Mouse (Mus musculus) cortical plate, adult 2 months (tissue): ENCODE results near the gene Lhb. TPM values are rescaled to one million over a fixed set of nuclear protein-coding genes. Genes with fewer than 3 reads are reported as not detected.
"Not testable (repeated sequence)": the region's sequence is repeated elsewhere in the genome, so short reads cannot be mapped to it uniquely, and the experiment has no call there.

Experiments
- H3K27ac ChIP-seq: fragments of 200-500 bp; 2 replicates; pipeline ENCODE4 v1.5.1; 2012; ENCODE audit warnings: low read length, control low read depth, inconsistent platforms; ENCODE audit not compliant: insufficient read depth
- H3K4me1 ChIP-seq: fragments of 200-500 bp; 2 replicates; pipeline ENCODE4 v1.6.1; 2011; ENCODE audit warnings: low read length; ENCODE audit not compliant: control insufficient read depth, insufficient read depth
- H3K4me3 ChIP-seq: fragments of 200-500 bp; 2 replicates; pipeline ENCODE4 v1.5.1; 2011; ENCODE audit warnings: mild to moderate bottlenecking, low read length, control low read depth; ENCODE audit not compliant: insufficient read depth
- CTCF ChIP-seq: fragments of 200-500 bp; IDR thresholded peaks from 2 replicates; pipeline ENCODE4 v1.5.1; 2011; ENCODE audit warnings: mild to moderate bottlenecking, control low read depth, low read length; ENCODE audit not compliant: insufficient read depth; ENCODE audit errors: extremely low read depth
- POLR2A ChIP-seq: fragments of 200-500 bp; IDR thresholded peaks from 2 replicates; pipeline ENCODE4 v1.6.1; 2011; ENCODE audit warnings: mild to moderate bottlenecking, low read length, control low read depth; ENCODE audit not compliant: insufficient read depth; ENCODE audit errors: extremely low read depth
- polyA plus RNA-seq: library from polyadenylated mRNA; depleted of rRNA; stranded (reverse); fragments of >200 nt; gene quantifications from 2 replicates; pipeline ENCODE4 v1.2.3, GENCODE M21; 2012

The Lhb gene
- polyA plus RNA-seq, 1 experiment, result 0.17 TPM

DNA sequence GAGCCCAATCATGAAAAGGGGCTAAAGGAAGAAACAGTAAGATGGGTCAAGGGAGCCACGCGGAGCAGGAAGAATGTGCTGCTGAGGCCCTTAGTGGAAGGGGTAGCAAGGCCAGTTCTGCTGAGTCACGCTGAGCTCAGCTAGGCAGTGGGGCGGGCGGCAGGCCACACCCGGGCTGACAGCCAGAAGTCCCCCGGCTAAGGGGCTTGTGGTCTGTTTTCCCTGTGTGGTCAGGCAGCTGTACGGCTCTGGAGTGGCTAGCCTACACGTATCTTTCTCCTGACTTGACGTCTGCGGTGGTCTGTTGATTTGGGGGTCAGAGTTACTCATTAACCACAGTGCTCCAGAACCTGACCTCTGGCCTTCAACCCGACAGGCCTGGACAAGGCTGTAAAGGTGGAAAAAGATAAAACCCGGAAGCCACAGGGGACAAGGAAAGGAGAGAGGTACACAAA, 40.3 kb downstream of the Lhb start:
- Histone ChIP-seq H3K4me3 (no peak overlapping the region), H3K27ac (peak overlapping the region; percentile 94), H3K4me1 (peaks cover 12% of the 10 kb centered on the region)
- no peak for TF ChIP-seq CTCF
- 0 out of 2 replicates have a peak, but pooled peaks have one; percentile 37 for TF ChIP-seq POLR2A

DNA sequence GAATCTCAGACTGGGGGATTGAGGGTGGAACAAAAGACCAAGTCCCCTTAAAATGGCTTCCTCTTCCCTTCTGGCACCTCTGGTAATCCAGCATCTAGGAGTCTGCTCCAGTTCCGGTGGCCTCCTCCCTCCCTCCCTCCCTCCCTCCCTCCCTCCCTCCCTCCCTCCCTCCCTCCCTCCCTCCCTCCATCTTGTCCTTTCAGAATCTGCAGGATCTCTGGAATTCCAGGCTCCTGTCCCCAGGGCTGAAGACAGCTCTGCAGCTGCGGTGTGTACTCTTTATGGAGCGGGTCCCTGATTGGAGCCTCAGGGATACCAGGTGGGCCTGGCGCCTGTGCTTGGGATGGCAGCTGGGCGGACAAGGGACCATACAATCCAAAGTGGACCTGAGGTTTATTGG, 40.7 kb downstream of the Lhb start:
- Histone ChIP-seq H3K4me3 (no peak overlapping the region), H3K27ac (peak overlapping the region; percentile 94), H3K4me1 (peaks cover 13% of the 10 kb centered on the region)
- TF ChIP-seq POLR2A, result no peak
- TF ChIP-seq CTCF, result no peak

DNA sequence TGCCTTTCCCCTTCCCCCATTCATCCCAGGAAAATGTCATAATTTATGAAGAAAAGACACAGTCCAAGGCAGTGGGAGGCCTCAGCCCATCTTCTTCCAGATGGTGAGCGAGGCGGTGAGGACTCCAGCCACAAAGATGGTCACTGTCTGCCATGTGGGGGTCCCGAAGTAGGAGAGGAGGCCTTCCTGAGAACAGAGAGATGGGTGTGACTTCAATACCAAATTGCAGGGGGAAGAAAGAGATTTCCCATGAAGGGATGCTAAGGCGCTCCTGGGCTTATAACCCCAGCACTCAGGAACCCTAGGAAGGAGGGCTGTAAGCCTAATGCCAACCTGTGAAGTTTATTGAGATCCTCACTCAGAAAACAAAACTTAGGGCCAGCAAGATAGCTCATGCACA, 41.2 kb downstream of the Lhb start:
- no peak overlapping the region for H3K27ac ChIP-seq
- TF ChIP-seq CTCF (no peak), POLR2A (no peak)
- H3K4me1 ChIP-seq, result peaks cover 13% of the 10 kb centered on the region
- H3K4me3 ChIP-seq, result no peak overlapping the region

DNA sequence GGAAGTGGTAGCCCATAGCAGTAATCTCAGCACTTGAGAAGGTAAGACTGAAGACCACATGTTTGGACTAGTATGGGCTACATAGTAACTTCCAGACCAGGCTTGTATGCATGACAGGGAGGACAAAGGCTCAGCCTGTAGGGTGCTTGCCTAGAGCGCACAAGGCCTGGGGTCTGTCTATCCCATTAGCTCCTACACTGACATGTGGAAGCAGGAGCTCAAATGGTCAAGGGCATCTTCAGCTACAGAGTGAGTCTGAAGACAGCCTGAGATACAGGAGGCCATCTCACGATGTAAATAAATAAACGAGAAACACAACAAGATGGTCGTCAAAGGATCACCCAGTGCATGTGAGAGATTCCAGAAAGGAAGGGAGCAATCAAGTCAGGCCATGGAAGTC, 41.7 kb downstream of the Lhb start:
- Histone ChIP-seq H3K4me1 (peaks cover 11% of the 10 kb centered on the region), H3K27ac (no peak overlapping the region), H3K4me3 (no peak overlapping the region)
- no peak for TF ChIP-seq CTCF
- TF ChIP-seq POLR2A, result no peak

DNA sequence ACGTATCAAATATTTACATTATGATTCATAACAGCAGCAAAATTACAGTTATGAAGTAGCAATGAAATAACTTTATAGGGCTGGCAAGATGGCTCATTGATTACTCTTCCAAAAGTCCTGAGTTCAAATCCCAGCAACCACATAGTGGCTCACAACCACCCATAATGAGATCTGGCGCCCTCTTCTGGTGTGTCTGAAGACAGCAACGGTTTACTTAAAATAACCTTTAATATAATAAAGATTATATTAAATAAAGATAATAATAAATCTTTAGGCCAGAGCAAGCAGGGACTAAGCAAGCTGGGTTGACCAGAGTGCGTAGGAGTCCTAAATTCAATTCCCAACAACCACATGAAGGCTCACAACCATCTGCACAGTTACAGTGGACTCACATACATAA, 42.2 kb downstream of the Lhb start:
- H3K4me1 ChIP-seq, result peaks cover 11% of the 10 kb centered on the region
- not testable (repeated sequence) for H3K27ac ChIP-seq, H3K4me3 ChIP-seq

DNA sequence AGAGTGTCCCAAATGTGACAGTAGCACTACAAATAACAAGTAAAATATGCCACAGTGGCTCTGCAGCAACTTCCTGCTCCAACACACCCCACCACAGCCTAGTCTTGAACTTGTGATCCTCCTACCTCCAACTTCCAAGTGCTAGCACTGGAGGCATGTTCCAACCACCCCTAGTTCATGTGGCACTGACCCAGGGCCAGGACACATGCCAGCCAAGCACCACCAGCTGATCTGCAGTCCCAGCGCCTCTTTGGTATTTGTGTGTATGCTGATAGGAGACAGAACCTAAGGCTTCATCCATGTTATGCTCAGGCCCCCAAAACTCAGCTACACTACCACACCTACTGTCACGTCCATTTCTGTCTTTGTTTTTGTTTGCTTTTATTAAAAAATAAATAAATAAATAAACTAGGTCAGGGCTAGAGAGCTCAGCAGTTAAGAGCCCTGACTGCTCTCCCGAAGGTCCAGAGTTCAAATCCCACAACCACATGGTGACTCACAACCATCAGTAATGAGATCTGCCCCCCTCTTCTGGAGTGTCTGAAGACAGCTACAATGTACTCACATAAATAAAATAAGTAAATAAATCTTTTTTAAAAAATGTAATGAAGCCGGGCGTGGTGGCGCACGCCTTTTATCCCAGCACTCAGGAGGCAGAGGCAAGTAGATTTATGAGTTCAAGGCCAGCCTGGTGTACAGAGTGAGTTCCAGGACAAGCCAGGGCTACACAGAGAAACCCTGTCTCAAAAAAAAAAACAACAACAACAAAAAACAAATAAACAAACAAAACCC, 43.6 kb downstream of the Lhb start:
- H3K4me3 ChIP-seq, result no peak overlapping the region
- H3K4me1 ChIP-seq, result peaks cover 11% of the 10 kb centered on the region
- no peak overlapping the region for H3K27ac ChIP-seq
- TF ChIP-seq CTCF (no peak), POLR2A (no peak)

DNA sequence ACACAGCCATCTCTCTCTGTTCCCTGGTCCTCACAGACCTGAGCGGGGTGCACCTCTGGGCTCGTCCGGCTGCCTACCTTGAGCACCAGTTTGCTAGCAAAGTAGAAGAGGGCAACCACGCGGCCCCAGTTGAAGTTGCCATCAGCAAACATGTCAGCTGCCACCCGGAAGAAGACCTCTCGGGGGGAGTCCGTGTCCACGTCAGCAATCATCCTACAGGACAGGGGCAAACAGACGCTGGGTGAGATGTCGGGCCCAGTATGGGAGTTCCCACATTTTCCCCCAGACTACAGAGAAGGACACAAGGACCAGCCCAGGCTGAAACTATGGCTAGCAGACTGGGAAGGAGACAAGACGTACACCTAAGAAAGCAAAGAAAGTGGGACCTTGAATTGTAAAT, 44.5 kb downstream of the Lhb start:
- no peak overlapping the region for H3K27ac ChIP-seq
- H3K4me1 ChIP-seq, result peaks cover 11% of the 10 kb centered on the region
- TF ChIP-seq POLR2A (no peak), CTCF (no peak)
- H3K4me3 ChIP-seq, result no peak overlapping the region; the same call in 1 of the 2 replicates

DNA sequence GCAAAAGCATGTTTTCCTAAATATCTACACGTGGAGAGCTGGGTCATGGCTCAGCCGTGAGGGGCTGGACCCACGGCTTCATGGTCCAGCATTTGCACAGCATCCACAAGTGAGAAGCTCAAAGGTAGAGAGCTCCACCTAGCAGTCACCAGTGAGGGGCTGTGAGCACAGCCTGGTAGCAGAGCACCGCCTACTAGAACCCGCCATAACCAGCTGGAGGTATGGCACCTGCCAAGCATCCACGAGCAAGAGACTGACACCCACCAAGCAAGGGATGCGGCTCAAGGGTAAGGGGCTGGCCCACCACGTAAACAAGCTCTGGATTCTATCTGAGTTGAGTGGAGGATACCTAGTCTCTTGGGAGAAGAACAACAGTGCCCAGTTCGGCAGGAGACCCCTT, 44.9 kb downstream of the Lhb start:
- peak overlapping the region; percentile 83 for H3K4me3 ChIP-seq
- TF ChIP-seq CTCF (no peak), POLR2A (no peak)
- peaks cover 7% of the 10 kb centered on the region for H3K4me1 ChIP-seq
- no peak overlapping the region for H3K27ac ChIP-seq

DNA sequence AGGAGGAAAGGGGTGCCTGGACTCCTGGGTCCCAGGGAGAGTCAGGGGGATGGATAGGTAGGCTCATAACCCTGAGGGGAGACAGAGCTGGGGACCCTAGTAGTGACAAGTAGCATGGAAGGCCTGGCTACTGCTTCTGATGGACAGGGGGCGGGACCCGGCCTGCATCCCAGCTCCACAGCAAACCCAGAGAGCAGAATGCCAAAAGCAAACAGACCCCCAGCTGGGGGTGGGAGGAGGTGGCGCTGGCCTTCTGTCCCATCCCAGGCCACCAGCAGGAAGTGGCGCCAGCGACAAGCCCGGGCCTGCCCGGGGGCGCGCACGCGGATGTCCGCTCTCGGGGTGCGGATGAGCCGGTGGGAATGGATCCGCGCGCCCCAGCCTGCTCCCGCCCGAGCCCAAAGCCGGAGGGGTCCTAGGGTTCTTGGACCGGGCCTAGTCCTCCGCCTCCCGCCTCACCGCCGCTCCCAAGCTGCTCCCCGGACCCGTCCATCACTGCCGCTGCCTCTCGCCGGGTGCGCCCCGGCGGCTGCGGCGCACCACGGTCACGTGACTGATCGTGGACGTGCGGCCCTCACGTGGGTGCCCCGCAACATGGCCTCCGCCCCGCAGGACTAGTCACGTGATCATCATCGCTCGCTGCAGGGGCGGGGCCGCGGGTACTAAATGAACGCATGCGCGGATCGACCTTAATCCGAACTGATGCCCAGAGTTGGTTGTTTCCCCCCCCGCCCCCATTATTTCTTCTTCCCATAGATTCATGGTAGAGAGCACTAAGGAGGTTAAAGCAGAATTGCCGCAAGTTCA, 45.9 kb downstream of the Lhb start, which contains the start of gene Bax:
TSS of gene Bax (minus strand) at position 616 of the 807 bp plus-strand sequence.
- TF ChIP-seq CTCF, result no peak
- peak; percentile 81; the same call in 1 of the 2 replicates for TF ChIP-seq POLR2A
- H3K27ac ChIP-seq, result peak within 1 kb of the TSS; percentile 92
- H3K4me1 ChIP-seq, result peaks cover 7% of the 10 kb centered on the region
- peak within 1 kb of the TSS; percentile 83 for H3K4me3 ChIP-seq

DNA sequence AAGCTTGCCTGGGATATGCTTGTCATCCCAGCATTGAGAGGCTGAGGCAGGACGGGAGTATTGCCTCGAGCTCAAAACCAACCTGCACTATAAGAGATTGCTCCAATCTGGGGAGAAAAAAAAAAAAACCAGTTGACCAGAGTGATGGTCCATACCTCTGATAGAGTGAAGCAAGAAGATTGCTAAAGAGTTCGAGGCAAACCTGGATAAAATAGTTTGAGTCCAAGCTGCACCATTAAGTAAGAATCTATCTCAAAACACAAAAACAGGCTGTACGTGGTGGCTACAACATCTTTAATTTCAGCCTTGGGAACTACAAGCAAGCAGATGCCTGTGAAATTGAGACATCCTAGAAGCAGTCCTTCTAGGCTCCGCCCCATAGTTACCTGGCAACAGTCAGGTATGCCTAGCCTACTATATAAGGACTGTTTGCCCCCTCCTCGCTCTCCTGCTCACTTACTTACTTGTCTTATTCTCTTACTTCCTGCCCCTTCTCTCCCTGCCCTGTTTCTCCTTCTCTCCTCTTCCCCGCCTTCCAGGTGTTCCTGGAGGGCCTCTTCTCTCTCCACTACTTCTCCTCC, 46.6 kb downstream of the Lhb start:
- Histone ChIP-seq H3K4me3 (peak overlapping the region; percentile 83), H3K27ac (no peak overlapping the region), H3K4me1 (peaks cover 7% of the 10 kb centered on the region)
- TF ChIP-seq POLR2A, result no peak
- TF ChIP-seq CTCF, result no peak
